Mouse (Mus musculus): ENCODE data around the gene Scyl3. TPM values are rescaled to one million over a fixed set of nuclear protein-coding genes. Genes with fewer than 3 reads are reported as not detected.

Gene Scyl3
- polyA plus RNA-seq, 1 experiment = 3.9 TPM

DNA sequence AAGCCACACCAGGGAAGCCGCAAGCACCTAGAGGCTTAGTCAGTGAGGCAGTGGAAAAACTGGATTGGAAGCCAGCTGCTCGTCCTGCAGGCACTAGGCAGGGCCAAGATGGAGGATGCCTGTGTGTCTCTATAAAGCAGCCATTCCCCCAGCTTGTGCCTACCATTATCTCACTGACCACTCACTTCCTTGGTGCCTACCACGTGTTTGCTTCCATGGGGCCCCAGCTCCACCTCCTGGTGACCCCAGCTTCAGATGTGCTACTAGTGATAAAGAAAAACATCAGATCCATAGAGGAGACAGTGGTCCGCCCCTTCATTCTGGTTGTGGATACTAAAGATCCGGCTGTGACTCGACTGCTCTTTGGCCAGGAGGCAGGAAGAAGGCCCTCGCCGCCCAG is 2.9 kb downstream of the Scyl3 start:
- Histone ChIP-seq H3ac (ENCODE audit: control insufficient read depth, insufficient read length) (no peak overlapping the region), H3K79me2 (ENCODE audit: control insufficient read depth, insufficient read depth) (peaks cover 7% of the 10 kb centered on the region), H3K4me2 (ENCODE audit: low read depth) (no peak overlapping the region), H3K27me3 (ENCODE audit: control insufficient read depth, insufficient read depth, insufficient read length) (no peaks in the 10 kb centered on the region), H3K36me3 (ENCODE audit: control insufficient read depth, insufficient read depth) (peaks cover 21% of the 10 kb centered on the region), H3K4me3 (no peak overlapping the region)
- TF ChIP-seq REST (IDR thresholded peaks at IDR 0.05; ENCODE audit: insufficient read depth, insufficient read length) (no peak), POLR2AphosphoS2 (IDR thresholded peaks at IDR 0.05; ENCODE audit: insufficient read length, low read depth) (no peak), SRF (IDR thresholded peaks at IDR 0.05; ENCODE audit: control insufficient read depth, insufficient read length, low read depth) (no peak), MYOG (IDR thresholded peaks at IDR 0.05; ENCODE audit: control insufficient read depth in 1 of 3, insufficient read depth in 1 of 3, insufficient read length in 2 of 3, low read depth in 2 of 3) (no peak), USF1 (IDR thresholded peaks at IDR 0.05; ENCODE audit: low read depth) (no peak), POLR2A (IDR thresholded peaks at IDR 0.05; ENCODE audit: insufficient read length, low read depth) (no peak), E2F4 (IDR thresholded peaks at IDR 0.05; ENCODE audit: insufficient read depth) (no peak), TCF3 (IDR thresholded peaks at IDR 0.05; ENCODE audit: insufficient read length, low read depth) (no peak), MYOD1 (IDR thresholded peaks at IDR 0.05; ENCODE audit: control insufficient read depth in 1 of 3, insufficient read length in 2 of 3, low read depth in 2 of 3) (no peak), MAX (IDR thresholded peaks at IDR 0.05; ENCODE audit: low read depth) (no peak), TCF12 (IDR thresholded peaks at IDR 0.05; ENCODE audit: insufficient read depth, poor library complexity, severe bottlenecking) (no peak), CEBPB (IDR thresholded peaks at IDR 0.05; ENCODE audit: insufficient read depth, poor library complexity, severe bottlenecking) (no peak)

DNA sequence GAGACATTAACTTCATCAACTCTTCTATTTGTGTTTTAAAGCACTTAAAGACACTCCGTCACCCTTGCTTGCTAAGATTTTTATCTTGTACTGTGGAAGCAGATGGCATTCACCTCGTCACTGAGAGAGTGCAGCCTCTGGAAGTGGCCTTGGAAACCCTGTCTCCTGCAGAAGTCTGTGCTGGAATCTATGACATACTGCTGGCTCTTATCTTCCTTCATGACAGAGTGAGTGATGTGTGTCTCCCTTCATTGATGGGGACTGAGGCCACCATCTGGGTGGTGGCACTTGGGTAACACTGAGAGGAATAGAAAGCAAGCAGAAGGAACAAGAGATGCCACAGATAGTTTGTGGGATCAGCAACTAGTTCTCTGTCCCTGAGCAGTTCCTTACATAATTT is 5.7 kb downstream of the Scyl3 start:
- Histone ChIP-seq H3ac (ENCODE audit: control insufficient read depth, insufficient read length) (no peak overlapping the region), H3K27me3 (ENCODE audit: control insufficient read depth, insufficient read depth, insufficient read length) (no peaks in the 10 kb centered on the region), H3K4me2 (ENCODE audit: low read depth) (no peak overlapping the region), H3K79me2 (ENCODE audit: control insufficient read depth, insufficient read depth) (peaks cover 7% of the 10 kb centered on the region), H3K36me3 (ENCODE audit: control insufficient read depth, insufficient read depth) (peaks cover 34% of the 10 kb centered on the region), H3K4me3 (no peak overlapping the region)
- TF ChIP-seq SRF (IDR thresholded peaks at IDR 0.05; ENCODE audit: control insufficient read depth, insufficient read length, low read depth) (no peak), MYOD1 (IDR thresholded peaks at IDR 0.05; ENCODE audit: control insufficient read depth in 1 of 3, insufficient read length in 2 of 3, low read depth in 2 of 3) (no peak), REST (IDR thresholded peaks at IDR 0.05; ENCODE audit: insufficient read depth, insufficient read length) (no peak), TCF3 (IDR thresholded peaks at IDR 0.05; ENCODE audit: insufficient read length, low read depth) (no peak), MAX (IDR thresholded peaks at IDR 0.05; ENCODE audit: low read depth) (no peak), POLR2A (IDR thresholded peaks at IDR 0.05; ENCODE audit: insufficient read length, low read depth) (no peak), TCF12 (IDR thresholded peaks at IDR 0.05; ENCODE audit: insufficient read depth, poor library complexity, severe bottlenecking) (no peak), USF1 (IDR thresholded peaks at IDR 0.05; ENCODE audit: low read depth) (no peak), E2F4 (IDR thresholded peaks at IDR 0.05; ENCODE audit: insufficient read depth) (no peak), POLR2AphosphoS2 (IDR thresholded peaks at IDR 0.05; ENCODE audit: insufficient read length, low read depth) (no peak), MYOG (IDR thresholded peaks at IDR 0.05; ENCODE audit: control insufficient read depth in 1 of 3, insufficient read depth in 1 of 3, insufficient read length in 2 of 3, low read depth in 2 of 3) (no peak), CEBPB (IDR thresholded peaks at IDR 0.05; ENCODE audit: insufficient read depth, poor library complexity, severe bottlenecking) (no peak)

DNA sequence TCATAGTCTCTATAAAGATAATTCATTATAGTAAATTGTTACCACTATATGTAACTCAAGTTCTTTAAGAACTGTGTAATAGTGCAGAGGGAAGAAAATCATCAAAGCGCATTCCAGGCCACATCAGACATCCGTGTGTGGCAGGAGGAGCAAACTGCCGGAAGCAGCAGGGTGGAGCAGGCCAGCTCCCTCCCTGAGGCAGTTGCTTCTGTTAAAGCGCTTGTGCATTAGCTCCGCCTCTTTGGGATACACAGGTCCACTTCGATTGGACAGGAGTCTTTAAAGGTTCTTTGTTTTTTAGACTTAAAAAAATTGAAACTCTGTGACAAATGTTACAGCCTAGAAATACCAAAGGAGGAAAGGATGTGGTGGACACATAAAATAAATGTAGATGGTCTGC is 13.2 kb downstream of the Scyl3 start:
- Histone ChIP-seq H3K27me3 (ENCODE audit: control insufficient read depth, insufficient read depth, insufficient read length) (no peaks in the 10 kb centered on the region), H3K4me3 (no peak overlapping the region), H3K36me3 (ENCODE audit: control insufficient read depth, insufficient read depth) (peaks cover 44% of the 10 kb centered on the region), H3ac (ENCODE audit: control insufficient read depth, insufficient read length) (no peak overlapping the region), H3K4me2 (ENCODE audit: low read depth) (no peak overlapping the region), H3K79me2 (ENCODE audit: control insufficient read depth, insufficient read depth) (no peaks in the 10 kb centered on the region)
- TF ChIP-seq POLR2A (IDR thresholded peaks at IDR 0.05; ENCODE audit: insufficient read length, low read depth) (no peak), USF1 (IDR thresholded peaks at IDR 0.05; ENCODE audit: low read depth) (no peak), MYOD1 (IDR thresholded peaks at IDR 0.05; ENCODE audit: control insufficient read depth in 1 of 3, insufficient read length in 2 of 3, low read depth in 2 of 3) (no peak), POLR2AphosphoS2 (IDR thresholded peaks at IDR 0.05; ENCODE audit: insufficient read length, low read depth) (no peak), TCF3 (IDR thresholded peaks at IDR 0.05; ENCODE audit: insufficient read length, low read depth) (no peak), SRF (IDR thresholded peaks at IDR 0.05; ENCODE audit: control insufficient read depth, insufficient read length, low read depth) (no peak), TCF12 (IDR thresholded peaks at IDR 0.05; ENCODE audit: insufficient read depth, poor library complexity, severe bottlenecking) (no peak), CEBPB (IDR thresholded peaks at IDR 0.05; ENCODE audit: insufficient read depth, poor library complexity, severe bottlenecking) (no peak), E2F4 (IDR thresholded peaks at IDR 0.05; ENCODE audit: insufficient read depth) (no peak), MYOG (IDR thresholded peaks at IDR 0.05; ENCODE audit: control insufficient read depth in 1 of 3, insufficient read depth in 1 of 3, insufficient read length in 2 of 3, low read depth in 2 of 3) (no peak), REST (IDR thresholded peaks at IDR 0.05; ENCODE audit: insufficient read depth, insufficient read length) (no peak), MAX (IDR thresholded peaks at IDR 0.05; ENCODE audit: low read depth) (no peak)

DNA sequence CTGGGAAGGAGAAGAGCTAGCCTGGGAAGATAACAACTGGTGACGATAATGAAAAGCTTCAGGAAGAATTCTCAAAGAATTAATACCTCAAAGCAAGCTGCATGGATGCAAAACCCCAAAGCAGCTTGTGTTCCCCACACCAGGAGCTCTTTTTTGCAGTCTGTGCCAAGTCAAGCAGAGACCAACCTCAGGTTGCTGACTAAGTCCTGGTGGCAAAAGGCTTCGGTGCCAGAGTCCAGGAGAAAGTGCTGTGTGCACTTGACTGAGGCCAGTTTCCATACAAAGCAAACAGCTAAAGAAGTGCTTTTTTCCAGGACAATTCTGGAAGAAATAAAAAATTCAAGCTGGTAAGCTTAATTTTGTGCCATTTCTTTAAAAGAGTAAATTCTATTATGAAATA is 24.5 kb downstream of the Scyl3 start:
- Histone ChIP-seq H3ac (ENCODE audit: control insufficient read depth, insufficient read length) (no peak overlapping the region), H3K79me2 (ENCODE audit: control insufficient read depth, insufficient read depth) (no peaks in the 10 kb centered on the region), H3K4me3 (no peak overlapping the region), H3K4me2 (ENCODE audit: low read depth) (no peak overlapping the region), H3K36me3 (ENCODE audit: control insufficient read depth, insufficient read depth) (peaks cover 70% of the 10 kb centered on the region), H3K27me3 (ENCODE audit: control insufficient read depth, insufficient read depth, insufficient read length) (no peaks in the 10 kb centered on the region)
- TF ChIP-seq USF1 (IDR thresholded peaks at IDR 0.05; ENCODE audit: low read depth) (no peak), POLR2A (IDR thresholded peaks at IDR 0.05; ENCODE audit: insufficient read length, low read depth) (no peak), CEBPB (IDR thresholded peaks at IDR 0.05; ENCODE audit: insufficient read depth, poor library complexity, severe bottlenecking) (no peak), REST (IDR thresholded peaks at IDR 0.05; ENCODE audit: insufficient read depth, insufficient read length) (no peak)

DNA sequence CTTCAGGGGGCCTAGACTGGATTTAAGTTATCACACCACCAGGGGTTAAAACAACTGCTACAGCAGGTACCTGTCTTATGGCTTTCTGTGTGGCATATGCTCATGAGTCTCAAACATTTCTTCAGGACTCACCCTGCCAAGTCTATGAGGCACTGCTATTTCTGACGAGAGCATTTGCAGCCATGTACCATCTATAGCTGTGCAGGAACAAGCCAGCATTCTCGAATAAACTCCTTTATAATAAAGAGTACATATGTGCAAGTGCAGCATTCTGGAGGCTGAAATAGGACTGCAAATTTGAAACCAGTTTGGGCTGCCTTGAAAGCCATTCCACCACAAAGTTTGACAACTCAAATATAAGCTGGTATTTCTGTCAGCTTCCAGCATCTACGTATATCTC is 29.1 kb downstream of the Scyl3 start:
- H3K79me2 ChIP-seq (ENCODE audit: control insufficient read depth, insufficient read depth) = no peaks in the 10 kb centered on the region
- no peak overlapping the region for H3K4me3 ChIP-seq
- H3ac ChIP-seq (ENCODE audit: control insufficient read depth, insufficient read length) = no peak overlapping the region
- H3K4me2 ChIP-seq (ENCODE audit: low read depth) = no peak overlapping the region
- peaks cover 40% of the 10 kb centered on the region for H3K36me3 ChIP-seq (ENCODE audit: control insufficient read depth, insufficient read depth)
- no peak for TF ChIP-seq SRF (IDR thresholded peaks at IDR 0.05; ENCODE audit: control insufficient read depth, insufficient read length, low read depth)
- TF ChIP-seq POLR2AphosphoS2 (IDR thresholded peaks at IDR 0.05; ENCODE audit: insufficient read length, low read depth) = no peak
- TF ChIP-seq POLR2A (IDR thresholded peaks at IDR 0.05; ENCODE audit: insufficient read length, low read depth) = no peak
- no peak for TF ChIP-seq MYOD1 (IDR thresholded peaks at IDR 0.05; ENCODE audit: control insufficient read depth in 1 of 3, insufficient read length in 2 of 3, low read depth in 2 of 3)
- TF ChIP-seq MAX (IDR thresholded peaks at IDR 0.05; ENCODE audit: low read depth) = no peak
- no peak for TF ChIP-seq TCF3 (IDR thresholded peaks at IDR 0.05; ENCODE audit: insufficient read length, low read depth)
- TF ChIP-seq TCF12 (IDR thresholded peaks at IDR 0.05; ENCODE audit: insufficient read depth, poor library complexity, severe bottlenecking) = no peak
- TF ChIP-seq MYOG (IDR thresholded peaks at IDR 0.05; ENCODE audit: control insufficient read depth in 1 of 3, insufficient read depth in 1 of 3, insufficient read length in 2 of 3, low read depth in 2 of 3) = no peak
- TF ChIP-seq E2F4 (IDR thresholded peaks at IDR 0.05; ENCODE audit: insufficient read depth) = no peak
- TF ChIP-seq REST (IDR thresholded peaks at IDR 0.05; ENCODE audit: insufficient read depth, insufficient read length) = no peak
- TF ChIP-seq USF1 (IDR thresholded peaks at IDR 0.05; ENCODE audit: low read depth) = no peak
- no peak for TF ChIP-seq CEBPB (IDR thresholded peaks at IDR 0.05; ENCODE audit: insufficient read depth, poor library complexity, severe bottlenecking)
- H3K27me3 ChIP-seq (ENCODE audit: control insufficient read depth, insufficient read depth, insufficient read length) = no peaks in the 10 kb centered on the region

All from myocyte (in vitro differentiated cells).